Mouse (Mus musculus) sigmoid colon, adult 10 weeks (tissue): ENCODE results near the gene Nup43. TPM values are rescaled to one million over a fixed set of nuclear protein-coding genes. Genes with fewer than 3 reads are reported as not detected.

Source experiments
- polyA plus RNA-seq: library from polyadenylated mRNA; stranded (reverse); fragments of 350-450 nt; fragmentation: Illumina TruSeq; extraction: RNeasy Lipid Tissue Mini Kit (QIAGEN cat#74804); gene quantifications from one replicate; pipeline ENCODE4 v1.2.3, GENCODE M21; 2014; ENCODE audit warnings: low read depth, low replicate concordance

The Nup43 gene
- polyA plus RNA-seq, result 10.0 TPM

DNA sequence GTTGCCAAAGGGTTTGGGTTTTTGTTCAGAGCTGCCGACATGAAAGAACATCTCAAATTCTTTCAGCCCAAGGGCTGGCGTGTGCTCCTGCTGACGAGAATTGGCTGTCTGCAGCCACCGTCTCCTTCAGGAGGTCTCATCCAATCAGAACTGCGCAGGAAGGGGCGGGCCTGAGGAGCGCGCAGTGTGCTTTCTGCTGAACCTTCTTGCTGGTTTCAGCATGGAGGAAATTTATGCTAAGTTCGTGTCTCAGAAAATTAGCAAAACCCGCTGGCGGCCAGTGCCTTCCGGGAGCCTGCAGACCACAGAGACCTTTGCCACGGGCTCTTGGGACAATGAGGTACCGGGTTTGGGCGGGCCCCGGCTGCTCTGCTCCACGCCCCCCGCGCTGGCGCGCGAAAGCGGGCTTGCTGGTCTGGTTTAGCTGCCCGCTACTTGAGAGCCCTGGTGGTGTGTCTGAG is at the start of gene Nup43:
Gene Nup43, plus strand, starts transcription at position 162 of the 461 bp plus-strand sequence.

GRCm38 (mm10) chr10:7680731-7681301 is 13.5 kb downstream of the Nup43 start, which contains the start of the genes Pcmt1 and Lats1:
Gene Pcmt1 (minus strand): TSS chr10:7681136.
Gene Lats1 (plus strand): TSS chr10:7681214.

DNA sequence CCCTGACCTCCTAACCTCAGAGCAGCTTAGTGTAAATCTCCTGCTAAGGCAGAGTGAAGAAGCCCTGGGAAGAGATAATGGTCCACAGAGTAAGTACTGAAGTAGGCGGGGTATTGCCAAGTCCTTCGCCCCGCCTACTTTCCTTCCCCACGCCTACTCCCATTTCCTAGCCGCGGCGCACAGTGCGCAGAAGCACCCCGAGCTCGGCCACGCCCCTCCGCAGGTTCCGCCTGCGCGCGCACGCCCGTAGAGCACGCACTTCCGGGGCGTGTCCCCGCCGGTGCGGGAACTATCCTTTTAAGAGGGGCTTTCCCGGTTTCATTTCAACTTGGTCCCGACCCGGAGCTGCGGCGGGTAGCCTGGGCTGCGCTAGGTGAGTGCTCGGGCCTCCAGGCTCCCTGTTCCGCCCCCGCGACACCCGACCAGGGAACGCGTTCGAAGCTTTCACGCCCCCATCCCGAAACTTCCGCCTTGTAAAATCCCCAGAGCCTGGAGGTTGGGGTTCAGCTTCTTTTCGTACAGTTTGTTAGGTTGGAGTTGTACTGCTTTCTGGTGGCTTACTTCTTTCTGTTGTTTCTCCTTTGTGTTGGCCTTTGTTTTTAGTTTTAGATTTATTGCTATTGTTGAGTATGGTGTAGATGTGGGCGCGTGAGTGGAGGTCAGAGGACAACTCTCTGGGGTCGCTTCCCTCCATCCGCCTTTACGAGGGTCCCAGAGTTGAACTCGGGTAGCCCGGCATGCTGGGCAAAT is 58.6 kb downstream of the Nup43 start, which contains the start of gene Katna1:
Gene Katna1, plus strand, starts transcription at position 250 of the 750 bp plus-strand sequence.

Other genes with a start within 250 kb of the Nup43 start
- 6.9 TPM for gene Ulbp1, start 193.9 kb upstream of the Nup43 start, polyA plus RNA-seq
- gene Lrp11, start 77.7 kb upstream of the Nup43 start, polyA plus RNA-seq, result 5.5 TPM
- gene Pcmt1, start 13.6 kb downstream of the Nup43 start, polyA plus RNA-seq, result 71.5 TPM
- gene Lats1, start 13.7 kb downstream of the Nup43 start, polyA plus RNA-seq, result 72.5 TPM
- 64.9 TPM for gene Katna1, start 58.5 kb downstream of the Nup43 start, polyA plus RNA-seq
- 506 TPM for gene Ginm1, start 125.3 kb downstream of the Nup43 start, polyA plus RNA-seq
- gene Ppil4, start 125.4 kb downstream of the Nup43 start, polyA plus RNA-seq, result 94.2 TPM
- gene Zc3h12d, start 165.0 kb downstream of the Nup43 start, polyA plus RNA-seq, result 12.3 TPM